Mouse (Mus musculus): ENCODE measurements around the gene 6030458C11Rik.

Gene 6030458C11Rik

DNA sequence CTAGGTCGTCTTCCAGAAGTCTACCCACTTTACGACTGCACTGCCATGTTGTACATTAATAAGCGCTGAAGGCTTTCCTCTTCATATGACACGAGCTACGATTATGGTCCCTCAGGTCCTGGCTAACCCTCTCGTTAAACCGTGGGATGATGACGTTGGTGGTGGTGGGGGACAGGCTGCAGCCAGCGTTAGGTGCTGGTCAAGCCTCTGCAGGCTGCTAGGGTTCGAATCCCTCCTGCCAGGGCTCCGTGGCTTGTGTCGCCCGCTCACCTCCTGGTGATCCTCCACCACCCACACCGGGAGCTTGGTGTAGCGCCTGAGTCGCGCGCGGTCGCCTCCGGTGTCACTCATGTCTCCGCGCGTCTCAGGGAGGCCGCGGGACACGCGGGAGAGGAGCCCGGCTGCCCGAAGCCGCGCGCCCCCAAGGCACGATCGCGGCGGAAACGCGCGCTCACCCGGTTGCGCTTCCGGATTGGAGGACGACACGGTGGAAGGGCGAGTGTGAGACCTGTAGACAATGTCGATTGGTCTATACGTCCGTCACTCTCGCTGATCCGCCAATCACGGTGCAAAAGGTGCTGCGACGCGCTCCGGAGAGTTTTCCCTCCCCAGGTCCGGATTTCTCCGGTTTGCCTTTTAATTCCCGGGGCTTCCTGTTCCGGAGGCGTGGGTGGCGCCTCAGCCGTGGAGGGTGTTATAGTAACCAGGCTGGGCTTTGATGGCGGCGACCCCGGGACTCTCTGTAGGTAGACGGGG is at the start of gene 6030458C11Rik, which contains the start of gene Drosha:
Gene 6030458C11Rik, minus strand, starts transcription at position 453 of the 756 bp plus-strand sequence.
Gene Drosha, plus strand, starts transcription at position 619 of the 756 bp plus-strand sequence.
- no peak; the same call in 1 of the 2 replicates for TF ChIP-seq GATA4 (IDR thresholded peaks at IDR 0.05; ENCODE audit: insufficient replicate concordance, low read length)

DNA sequence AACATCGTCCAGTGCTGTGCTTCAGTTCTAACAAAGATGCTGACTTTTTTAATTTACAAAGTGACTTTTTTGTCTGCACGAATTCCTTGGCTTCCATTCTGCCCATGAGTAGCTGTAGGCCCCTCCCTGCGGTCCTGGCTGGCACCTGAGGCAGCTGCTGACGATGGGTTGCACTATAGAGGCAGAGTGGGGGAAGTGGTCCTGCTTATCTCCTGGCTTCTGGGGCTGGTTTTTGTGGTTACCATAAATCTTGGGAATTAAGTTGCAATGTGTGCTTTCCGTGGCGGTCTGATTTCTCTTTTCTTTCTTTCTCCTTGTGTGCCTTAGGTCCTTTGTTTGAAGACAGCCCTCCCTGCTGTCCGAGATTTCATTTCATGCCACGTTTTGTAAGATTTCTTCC is 42.8 kb upstream of the 6030458C11Rik start:
- no peak for TF ChIP-seq GATA4 (IDR thresholded peaks at IDR 0.05; ENCODE audit: insufficient replicate concordance, low read length)

DNA sequence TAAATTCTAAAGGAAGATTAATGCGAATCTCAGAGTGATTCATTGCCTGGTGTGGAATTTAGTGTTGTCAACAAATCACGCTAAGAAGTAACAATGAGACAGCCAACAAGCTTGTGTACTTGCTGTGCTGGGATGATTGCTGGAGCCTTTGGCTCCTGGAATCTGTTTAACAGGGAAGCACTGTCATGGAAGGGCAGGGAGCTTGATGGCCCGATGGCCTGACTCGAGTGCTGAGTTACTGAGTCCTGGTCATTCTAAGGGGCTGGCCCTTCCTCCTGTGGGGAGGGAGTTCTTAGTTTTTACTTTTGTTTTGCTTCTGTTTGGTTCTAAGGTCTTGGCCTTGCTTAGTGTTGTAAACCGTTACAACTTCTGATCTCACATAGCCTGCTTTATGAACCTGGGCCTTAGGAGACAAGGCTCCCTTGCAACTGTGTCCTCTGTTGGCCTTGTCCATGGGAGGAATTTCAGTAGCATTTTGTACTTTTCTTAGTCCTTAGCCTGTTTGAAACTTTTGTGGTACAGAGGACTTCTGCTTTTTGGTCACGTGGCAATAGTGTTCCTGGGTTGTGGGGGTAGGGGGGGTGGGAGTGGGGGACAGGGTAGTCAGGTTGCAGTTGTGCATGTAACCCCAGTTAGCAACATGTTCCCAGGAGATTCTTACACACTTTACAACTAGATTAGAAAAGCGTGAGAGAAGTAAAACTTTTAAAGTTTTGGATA is 41.3 kb upstream of the 6030458C11Rik start:
- TF ChIP-seq GATA4 (IDR thresholded peaks at IDR 0.05; ENCODE audit: insufficient replicate concordance, low read length), result no peak

DNA sequence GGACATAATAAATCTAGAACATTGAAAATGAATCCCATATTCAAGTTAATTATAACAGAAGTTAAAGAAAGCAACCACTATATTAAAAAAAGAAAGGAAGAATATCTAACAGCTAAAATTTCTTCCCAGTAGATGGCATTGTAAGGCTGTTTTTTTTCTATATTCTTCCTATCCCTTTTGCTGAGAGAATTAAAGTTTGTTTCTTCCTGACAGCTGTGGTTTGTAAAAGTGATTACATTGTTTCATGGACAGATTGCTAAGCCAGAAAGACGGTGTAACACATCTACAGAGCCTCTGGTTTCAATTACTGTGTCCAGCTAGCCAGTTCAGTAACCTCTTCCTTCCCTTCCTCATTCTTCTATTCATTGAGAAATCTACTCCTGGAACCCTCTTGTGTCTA is 39.2 kb upstream of the 6030458C11Rik start:
- no peak for TF ChIP-seq GATA4 (IDR thresholded peaks at IDR 0.05; ENCODE audit: insufficient replicate concordance, low read length)

DNA sequence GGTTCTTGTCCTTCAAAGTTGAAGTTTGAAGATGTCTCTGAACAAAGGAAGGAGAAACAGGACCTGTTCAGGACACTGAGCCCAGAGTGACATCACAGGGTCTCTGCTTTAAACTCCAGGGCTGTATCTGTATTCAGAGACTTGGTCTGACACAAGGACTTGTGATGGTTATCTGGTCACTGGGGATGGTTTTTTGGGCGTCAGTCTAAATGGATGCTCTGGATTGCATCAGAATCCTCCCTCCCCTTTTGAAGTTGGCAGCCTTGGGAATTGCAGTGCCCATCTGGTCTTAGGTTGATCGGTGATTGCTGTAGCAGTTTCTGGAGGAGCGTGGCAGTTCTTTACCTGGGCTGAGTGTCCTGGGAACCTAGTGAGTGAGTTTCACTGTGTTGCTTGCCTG is 37.6 kb upstream of the 6030458C11Rik start:
- TF ChIP-seq GATA4 (IDR thresholded peaks at IDR 0.05; ENCODE audit: insufficient replicate concordance, low read length), result no peak

DNA sequence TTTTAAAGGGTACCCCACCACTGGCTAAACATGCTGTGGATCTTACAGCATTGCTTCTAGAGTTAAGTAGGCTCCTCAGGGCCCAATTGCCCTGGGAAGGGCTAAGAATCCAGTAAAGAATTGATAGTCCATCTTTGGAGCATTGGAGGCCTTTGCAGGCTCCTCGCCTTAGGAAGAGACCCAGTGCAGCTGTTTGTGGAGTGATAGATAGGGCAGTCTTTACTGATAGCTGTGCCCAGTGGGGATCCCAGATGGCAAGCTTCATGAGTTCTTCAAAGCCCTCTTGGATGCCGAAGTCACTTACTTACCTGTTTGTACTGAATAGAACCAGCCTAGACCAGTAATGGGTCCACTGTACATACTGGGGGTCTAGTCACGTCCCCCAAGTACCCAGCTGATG is 34.2 kb upstream of the 6030458C11Rik start:
- TF ChIP-seq GATA4 (IDR thresholded peaks at IDR 0.05; ENCODE audit: insufficient replicate concordance, low read length), result no peak

DNA sequence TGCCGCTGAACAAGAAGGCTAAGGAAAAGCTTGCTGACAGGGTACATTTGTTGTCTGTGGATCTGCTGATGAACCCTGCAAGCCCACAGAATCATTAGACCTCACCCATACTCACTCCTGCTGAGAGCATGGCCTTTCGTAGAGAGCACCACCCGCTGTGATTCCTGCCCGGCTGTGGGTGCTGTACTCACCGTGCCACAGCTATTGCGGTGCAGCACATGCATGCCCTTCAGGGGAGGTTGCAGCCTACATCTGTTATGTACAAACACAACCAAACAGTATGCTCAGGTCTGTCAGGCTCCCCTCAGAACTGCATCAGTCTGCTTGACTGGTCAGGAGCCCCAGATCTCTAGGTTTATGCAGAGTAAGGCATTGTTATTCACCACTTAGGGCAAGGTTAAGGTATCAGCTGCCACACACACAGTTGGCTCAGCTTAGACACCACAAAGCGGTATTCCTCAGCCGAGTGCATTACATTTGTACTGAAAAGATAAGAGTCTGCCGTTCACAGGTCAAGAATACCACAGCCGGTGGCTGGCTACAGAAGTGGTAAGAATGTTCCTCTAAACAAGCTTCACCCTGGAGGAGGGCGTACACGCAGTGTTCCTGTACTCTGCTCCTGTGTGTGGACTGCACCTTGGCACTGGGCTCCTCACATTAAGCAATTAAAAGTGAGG is 33.5 kb upstream of the 6030458C11Rik start:
- TF ChIP-seq GATA4 (IDR thresholded peaks at IDR 0.05; ENCODE audit: insufficient replicate concordance, low read length), result no peak

DNA sequence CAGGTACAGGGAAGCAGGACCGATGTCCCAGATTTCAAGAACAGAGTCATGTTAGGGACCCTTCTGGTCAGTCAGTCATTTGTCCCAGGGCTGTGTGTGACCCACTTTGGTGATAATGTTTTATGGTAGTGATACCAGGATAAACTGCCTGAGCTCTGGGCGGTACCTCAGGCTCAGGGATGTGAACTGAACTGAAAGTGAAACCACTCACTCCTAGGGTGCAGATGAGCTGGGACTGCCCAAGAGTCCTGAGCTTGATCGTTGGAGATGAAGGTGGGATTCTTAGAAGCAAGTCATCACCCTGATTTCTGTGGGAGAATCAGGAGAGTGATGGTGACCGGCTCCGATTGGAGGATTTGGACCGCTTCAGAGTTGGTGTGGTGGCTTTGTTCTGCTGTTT is 32.3 kb upstream of the 6030458C11Rik start:
- TF ChIP-seq GATA4 (IDR thresholded peaks at IDR 0.05; ENCODE audit: insufficient replicate concordance, low read length), result no peak

DNA sequence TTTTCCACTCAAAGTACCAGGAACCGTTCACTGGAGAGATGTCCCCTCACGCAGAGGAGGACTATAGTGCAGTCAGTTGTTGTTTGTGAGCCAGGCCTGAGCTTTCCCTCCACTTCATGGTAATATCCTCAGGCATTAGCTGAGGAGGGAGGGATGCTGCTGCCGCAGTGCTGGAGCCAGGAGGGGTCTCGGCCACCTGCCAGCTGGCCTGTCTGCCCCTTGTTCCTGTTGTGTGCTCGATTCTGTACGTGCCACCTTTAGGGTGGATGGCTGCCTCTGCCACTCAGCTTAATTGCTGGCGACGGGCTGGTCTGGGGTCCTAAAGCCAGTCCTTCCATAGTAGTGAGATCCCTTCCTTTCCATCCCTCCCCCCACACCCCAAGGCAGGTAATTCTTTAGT is 29.0 kb upstream of the 6030458C11Rik start:
- no peak for TF ChIP-seq GATA4 (IDR thresholded peaks at IDR 0.05; ENCODE audit: insufficient replicate concordance, low read length)

DNA sequence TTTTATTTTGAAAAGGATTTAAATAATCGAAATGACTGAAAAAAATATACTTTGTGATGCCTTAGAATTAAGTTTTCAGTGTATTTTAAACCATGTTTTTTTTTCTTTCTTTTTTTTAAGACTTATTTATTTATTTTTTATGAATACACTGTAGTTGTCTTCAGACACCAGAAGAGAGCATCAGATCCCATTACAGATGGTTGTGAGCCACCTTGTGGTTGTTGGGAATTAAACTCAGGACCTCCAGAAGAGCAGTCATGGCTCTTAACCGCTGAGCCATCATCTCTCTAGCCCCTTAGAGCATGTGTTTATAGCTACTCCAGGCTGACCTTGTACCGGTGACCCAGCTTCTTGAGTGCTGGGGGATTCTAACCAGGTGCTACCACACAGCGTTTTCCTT is 24.9 kb upstream of the 6030458C11Rik start:
- no peak for TF ChIP-seq GATA4 (IDR thresholded peaks at IDR 0.05; ENCODE audit: insufficient replicate concordance, low read length)

DNA sequence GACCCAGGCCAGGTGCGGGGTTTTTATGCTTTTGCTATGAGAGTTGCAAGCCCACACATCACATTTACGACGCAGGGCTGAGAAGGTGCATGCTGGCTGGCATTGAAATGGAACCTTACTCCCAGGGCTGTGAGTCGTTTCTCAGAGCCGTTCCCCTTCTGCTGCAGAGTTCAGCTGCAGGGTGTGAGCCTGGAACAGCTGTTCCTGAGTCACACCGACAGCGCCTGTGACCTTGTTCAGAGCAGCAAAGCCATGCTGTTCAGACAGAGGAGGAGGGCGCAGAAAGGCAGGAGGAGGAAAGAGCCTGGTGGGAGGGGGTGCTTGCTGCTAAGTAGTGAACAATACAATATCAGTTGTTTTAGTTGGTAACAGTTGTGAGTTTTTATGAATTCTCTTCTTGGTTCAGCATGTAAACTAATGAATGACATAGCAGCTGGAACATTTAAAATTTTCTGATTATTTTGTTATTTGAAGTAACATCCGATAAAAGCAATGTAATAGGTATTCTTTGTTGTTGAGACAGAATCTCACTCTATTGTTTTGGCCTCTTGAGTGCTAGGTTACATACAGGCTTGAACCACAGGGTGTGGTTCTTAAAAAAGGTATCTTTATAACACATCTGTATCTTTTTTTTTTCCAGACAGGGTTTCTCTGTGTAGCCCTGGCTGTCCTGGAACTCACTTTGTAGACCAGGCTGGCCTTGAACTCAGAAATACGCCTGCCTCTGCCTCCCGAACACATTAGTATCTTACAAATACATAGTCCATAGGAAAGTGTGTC is 23.9 kb upstream of the 6030458C11Rik start:
- TF ChIP-seq GATA4 (IDR thresholded peaks at IDR 0.05; ENCODE audit: insufficient replicate concordance, low read length), result no peak

DNA sequence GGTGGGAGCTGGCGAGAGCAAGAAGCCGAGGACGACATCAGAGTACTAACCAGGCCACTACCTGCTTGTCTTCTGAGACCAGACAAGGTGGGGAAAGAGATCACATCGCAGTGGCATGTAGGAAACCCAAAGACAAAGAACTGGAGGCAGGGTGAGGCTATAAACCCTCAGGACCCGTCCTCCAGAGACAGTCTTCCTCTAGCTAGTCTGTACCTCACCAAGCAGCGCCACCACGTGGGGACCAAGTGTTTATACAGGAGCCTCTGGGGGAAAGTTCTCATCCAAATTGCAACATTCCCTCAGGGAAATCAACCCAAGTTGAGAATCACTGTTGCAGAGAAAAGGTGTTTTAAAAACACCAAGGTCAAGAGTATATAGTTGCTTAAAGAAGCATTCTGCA is 18.4 kb upstream of the 6030458C11Rik start:
- TF ChIP-seq GATA4 (IDR thresholded peaks at IDR 0.05; ENCODE audit: insufficient replicate concordance, low read length), result no peak

DNA sequence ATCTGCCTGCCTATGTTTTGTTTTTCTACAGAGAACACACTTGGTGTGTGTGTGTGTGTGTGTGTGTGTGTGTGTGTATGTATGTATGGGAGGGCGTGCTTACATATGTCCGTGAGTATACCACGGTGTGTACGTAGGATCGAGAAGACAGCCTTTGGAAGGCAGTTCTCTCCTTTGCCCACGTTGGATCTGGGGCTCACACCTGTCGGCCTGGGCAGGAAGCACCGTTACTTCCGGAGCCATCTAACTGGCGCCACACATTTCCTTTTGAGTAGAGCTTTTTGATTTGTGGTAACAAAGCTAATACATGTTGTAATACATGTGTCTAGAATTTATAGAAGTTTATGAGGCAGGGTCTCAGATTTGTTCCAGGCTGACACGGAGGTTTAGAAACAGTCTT is 16.3 kb upstream of the 6030458C11Rik start:
- TF ChIP-seq GATA4 (IDR thresholded peaks at IDR 0.05; ENCODE audit: insufficient replicate concordance, low read length), result no peak

DNA sequence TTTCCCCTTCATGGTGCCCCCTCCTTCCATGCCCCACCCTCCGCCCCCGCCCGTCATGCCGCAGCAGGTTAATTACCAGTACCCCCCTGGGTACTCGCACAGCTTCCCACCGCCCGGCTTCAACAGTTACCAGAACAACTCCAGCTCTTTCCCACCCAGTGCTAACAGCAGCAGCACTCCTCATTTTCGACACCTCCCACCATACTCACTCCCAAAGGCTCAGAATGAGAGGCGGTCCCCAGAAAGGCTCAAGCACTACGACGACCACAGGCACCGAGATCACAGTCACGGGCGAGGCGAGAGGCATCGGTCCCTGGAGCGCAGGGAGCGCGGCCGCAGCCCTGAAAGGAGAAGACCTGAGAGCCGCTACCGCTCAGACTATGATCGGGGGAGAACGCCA is 9.8 kb upstream of the 6030458C11Rik start:
- TF ChIP-seq GATA4 (IDR thresholded peaks at IDR 0.05; ENCODE audit: insufficient replicate concordance, low read length), result no peak

DNA sequence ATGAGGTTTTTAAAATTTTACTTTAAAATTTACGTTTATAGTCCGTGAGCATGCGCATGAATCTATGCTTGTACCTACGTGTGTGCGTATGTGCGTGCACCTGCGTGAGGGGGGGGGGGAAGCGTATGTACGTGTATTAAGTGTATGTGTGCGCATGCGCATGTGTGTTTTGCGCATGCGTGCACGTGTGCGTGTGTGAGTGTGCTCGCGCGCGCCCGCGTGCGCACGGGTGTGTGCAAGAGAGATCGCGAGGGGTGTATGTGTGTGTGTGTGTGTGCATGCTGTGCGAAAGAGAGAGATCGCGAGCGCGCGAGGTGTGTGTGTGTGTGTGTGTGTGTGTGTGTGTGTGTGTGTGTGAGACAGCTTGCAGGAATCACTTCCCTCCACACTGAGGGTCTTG is 8.9 kb upstream of the 6030458C11Rik start:
- TF ChIP-seq GATA4 (IDR thresholded peaks at IDR 0.05; ENCODE audit: insufficient replicate concordance, low read length), result no peak

Data from liver, adult (tissue).